Mouse (Mus musculus) liver, embryonic 18 days (tissue): ENCODE measurements around the gene Ascl2. TPM values are rescaled to one million over a fixed set of nuclear protein-coding genes. Genes with fewer than 3 reads are reported as not detected.

ENCODE experiments used
- polyA plus RNA-seq: library from polyadenylated mRNA; depleted of rRNA; stranded (reverse); fragments of >200 nt; gene quantifications from 2 replicates; pipeline ENCODE4 v1.2.3, GENCODE M21; 2012; rRNA removed

Gene Ascl2
- polyA plus RNA-seq: 0.14 and 0.26 TPM in 2 replicates

DNA sequence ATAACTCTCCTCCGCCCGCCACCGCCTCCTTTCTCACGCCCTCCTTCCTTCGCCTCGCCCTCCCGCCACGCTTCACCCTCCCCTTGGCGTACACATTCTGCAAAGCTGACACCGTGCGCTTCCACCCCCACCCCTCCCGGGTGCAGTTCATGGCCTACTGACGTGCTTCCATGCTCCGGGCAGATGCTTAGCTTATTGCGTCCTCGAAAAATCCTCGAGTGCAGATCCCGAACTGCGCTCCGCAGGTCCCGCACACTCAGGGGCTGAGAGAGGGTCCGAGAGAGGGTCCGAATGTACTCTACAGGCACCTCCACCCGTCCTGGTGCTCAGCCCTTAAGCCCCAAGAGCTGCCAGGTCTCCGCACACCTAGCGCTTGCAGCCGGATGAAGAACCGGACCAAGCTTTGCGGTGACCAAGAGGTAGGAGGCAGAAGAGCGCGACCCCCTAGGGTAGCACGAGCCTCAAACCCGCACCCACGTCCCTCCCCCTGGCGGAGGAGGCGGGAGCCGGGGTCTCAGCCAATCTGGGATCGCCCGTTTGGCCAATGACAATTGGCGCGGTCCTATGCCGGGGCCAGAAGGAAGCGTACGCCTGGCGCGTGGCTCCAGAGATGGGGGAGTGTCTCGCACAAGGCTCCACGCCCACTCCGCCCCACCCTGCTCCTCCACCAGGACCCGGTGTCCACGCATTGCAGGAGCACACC, at the start of gene Ascl2:
TSS of gene Ascl2 (minus strand) at position 456 of the 703 bp plus-strand sequence.

DNA sequence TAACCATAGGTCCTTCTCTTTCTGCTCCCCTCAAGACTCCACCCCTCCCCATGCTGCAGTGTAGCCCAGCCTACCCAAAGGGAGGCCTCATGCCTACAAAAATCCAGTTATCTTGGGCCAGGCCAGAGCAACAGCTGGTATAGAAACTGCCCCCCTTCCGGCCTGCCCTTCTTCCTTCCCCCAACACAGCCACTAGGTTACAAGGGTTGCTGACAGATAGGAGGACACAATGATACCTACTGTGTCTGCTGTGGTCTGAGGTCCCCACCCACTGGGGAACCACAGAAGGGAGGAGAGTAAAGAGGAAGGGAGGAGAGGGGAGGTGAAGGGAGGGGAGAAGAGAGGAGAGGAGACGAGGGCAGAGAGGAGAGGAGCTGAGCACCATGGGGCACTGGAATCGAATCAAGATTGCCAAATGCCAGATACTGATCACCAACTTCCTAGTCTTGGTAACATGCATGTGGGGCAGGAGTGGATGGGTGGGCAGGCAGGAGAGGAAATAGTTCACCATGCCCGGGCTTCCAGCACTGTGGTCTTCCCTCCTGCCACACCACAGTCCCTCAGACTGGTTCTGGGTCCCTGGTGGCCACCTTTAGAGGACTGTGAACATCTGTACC, 35.8 kb upstream of the Ascl2 start, which contains the start of gene Tspan32:
TSS of gene Tspan32 (plus strand) at position 320 of the 617 bp plus-strand sequence.

DNA sequence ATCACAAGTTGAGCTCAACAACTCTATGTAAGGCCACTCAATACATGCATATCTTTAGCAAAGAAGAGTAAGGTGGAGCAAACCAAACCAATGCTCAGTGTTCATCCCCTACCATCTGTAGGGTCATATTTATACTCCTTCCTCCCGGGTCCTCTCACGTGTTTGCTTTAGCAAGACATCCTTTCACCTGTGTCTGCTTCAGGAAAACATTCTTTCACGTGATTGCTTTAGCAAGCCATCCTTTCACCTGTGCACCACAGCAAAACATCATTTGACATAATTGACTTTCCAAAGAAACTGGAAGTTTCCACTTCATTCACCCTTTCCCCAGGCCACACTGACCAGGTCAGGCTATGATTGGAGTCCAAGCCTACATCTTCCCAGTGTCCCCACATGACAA, 38.0 kb downstream of the Ascl2 start, which contains the start of gene Th:
TSS of gene Th (minus strand) at position 101 of the 400 bp plus-strand sequence.

Other genes with a start within 250 kb of the Ascl2 start
- gene Ins2, start 225.9 kb downstream of the Ascl2 start, polyA plus RNA-seq: 3.0 TPM in 1 of 2 replicates, not detected in the other
- gene Th, start 38.1 kb downstream of the Ascl2 start, polyA plus RNA-seq: 0.02 and 0.04 TPM in 2 replicates
- 19.7 and 22.4 TPM in 2 replicates for gene Tspan32, start 35.8 kb upstream of the Ascl2 start, polyA plus RNA-seq
- 105 and 109 TPM in 2 replicates for gene Cd81, start 83.5 kb upstream of the Ascl2 start, polyA plus RNA-seq
- gene Tssc4, start 100.0 kb upstream of the Ascl2 start, polyA plus RNA-seq: 31.5 and 31.9 TPM in 2 replicates
- gene Trpm5, start 125.4 kb upstream of the Ascl2 start, polyA plus RNA-seq: 0.28 and 0.34 TPM in 2 replicates
- gene Kcnq1, start 137.1 kb upstream of the Ascl2 start, polyA plus RNA-seq: 0.44 and 1.0 TPM in 2 replicates